Mouse (Mus musculus) CD4-positive, CD25-positive, alpha-beta regulatory T cell, adult 4 months (primary cell): ENCODE data around the gene Cebpg. TPM values are rescaled to one million over a fixed set of nuclear protein-coding genes. Genes with fewer than 3 reads are reported as not detected.

Source experiments
- ATAC-seq: one replicate; pipeline ENCODE4 v1.8.0; 2017
- polyA plus RNA-seq, 2 experiments: library from polyadenylated mRNA; unstranded; fragments of 100-300 nt; shearing (Covaris generic); gene quantifications; one replicate each; pipeline ENCODE4 v1.2.1; 2017

Cebpg gene
- polyA plus RNA-seq, 2 experiments from 2014 or later = 9.4 to 10.9 TPM

GRCm38 (mm10) chr7:35023251-35023650 lies 33.1 kb downstream of the Cebpg start:
- ATAC-seq = no peak

DNA sequence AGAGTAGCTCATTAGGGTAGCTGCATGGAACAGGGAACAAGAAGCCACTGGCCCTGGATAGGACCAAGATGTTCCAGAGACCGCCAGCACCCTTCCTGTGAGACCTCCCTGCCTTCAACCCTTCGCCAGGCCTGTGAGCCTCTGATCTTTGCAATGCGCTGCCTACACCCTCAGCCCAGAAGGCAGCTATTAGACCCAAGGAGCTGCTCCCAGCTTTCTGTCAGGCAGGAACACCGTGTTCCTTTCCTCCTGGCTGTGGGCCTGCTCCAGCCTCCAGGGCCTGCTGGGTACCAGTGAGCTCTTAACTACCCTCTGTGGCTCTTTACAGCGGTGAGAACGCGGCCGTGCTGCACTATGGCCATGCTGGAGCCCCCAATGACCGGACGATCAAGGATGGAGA lies 35.0 kb downstream of the Cebpg start:
- ATAC-seq = no peak

- ATAC-seq = no peak
Measured at GRCm38 (mm10) chr7:35015252-35015651, 41.1 kb downstream of the Cebpg start.

DNA sequence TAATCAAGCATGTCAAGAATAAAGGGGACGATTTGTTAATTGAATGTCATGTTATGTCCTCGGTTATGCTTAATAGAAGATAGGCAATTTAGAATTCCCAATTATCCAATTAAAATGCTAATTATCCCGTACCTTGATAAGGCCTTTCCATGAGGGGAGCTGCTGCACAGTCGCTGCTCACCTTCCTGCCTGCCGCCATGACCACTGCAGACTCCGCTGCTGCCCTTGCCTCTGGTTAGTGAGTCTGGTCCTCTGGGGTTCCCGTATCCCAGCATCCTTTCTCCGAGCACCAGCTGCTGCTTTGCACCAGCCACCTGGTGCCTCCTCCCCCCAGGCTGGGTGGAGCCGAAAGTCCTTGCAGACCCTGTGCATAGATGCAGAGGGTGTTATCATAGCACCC lies 43.1 kb downstream of the Cebpg start:
- ATAC-seq = no peak

- ATAC-seq = no peak
Measured at GRCm38 (mm10) chr7:35006661-35007060, 49.7 kb downstream of the Cebpg start.

- ATAC-seq = no peak
Measured at GRCm38 (mm10) chr7:35003171-35003737, 53.1 kb downstream of the Cebpg start.

DNA sequence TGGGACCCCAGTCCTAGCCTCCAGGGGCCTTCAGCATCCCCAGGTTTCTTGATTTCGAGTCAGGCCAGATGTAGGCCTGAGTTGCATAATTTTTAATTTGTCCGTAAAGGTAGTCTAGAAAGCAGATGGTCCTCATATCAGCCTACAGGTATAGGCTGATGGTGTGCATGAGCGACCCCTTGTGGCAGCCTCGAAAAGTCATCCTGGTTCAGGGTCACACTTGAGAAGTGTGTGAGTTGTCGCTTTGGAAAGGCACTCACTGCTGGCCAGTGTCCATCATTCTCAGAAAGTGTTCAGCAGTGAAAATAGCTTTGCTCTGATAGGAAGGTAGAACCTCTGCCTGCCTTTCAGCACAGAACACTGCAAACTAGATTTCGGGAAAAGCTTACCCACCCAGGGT lies 55.5 kb downstream of the Cebpg start:
- ATAC-seq = no peak

Other genes starting within 250 kb of the Cebpg start
- gene Chst8, start 243.9 kb downstream of the Cebpg start, polyA plus RNA-seq = under 1 TPM in 1 of 2 experiments, not detected in 1; 0.15 TPM
- gene Pepd, start 144.2 kb downstream of the Cebpg start, polyA plus RNA-seq = 10 to 100 TPM; 49.8 to 70.8 TPM
- gene Cebpa, start 62.7 kb upstream of the Cebpg start, polyA plus RNA-seq = 1 to 10 TPM in 1 of 2 experiments, under 1 TPM in 1; 0.47 to 1.1 TPM
- 1 to 10 TPM; 6.7 to 7.4 TPM for gene Slc7a10, start 129.8 kb upstream of the Cebpg start, polyA plus RNA-seq
- 1 to 10 TPM in 1 of 2 experiments, under 1 TPM in 1; 0.51 to 1.8 TPM for gene Lrp3, start 158.9 kb upstream of the Cebpg start, polyA plus RNA-seq